Mouse (Mus musculus): ENCODE measurements around the gene Irf2bp1.

GRCm38 (mm10) chr7:19024581-19025255 is 20.9 kb downstream of the Irf2bp1 start:
- TF ChIP-seq CTCF (conservative IDR thresholded peaks at IDR 0.05; ENCODE audit: insufficient read depth, insufficient read length, low read depth, low read length): no peak
- no peak for TF ChIP-seq POLR2A (IDR thresholded peaks at IDR 0.05; ENCODE audit: low read depth, low read length)

All from kidney, adult 2 months (tissue).